ENCODE assay signal across 20 mouse cellular contexts in genomic region chr7:140835758-140836087, GRCm38 (mm10). TPM values are rescaled to one million over a fixed set of nuclear protein-coding genes. Genes with fewer than 3 reads are reported as not detected.
DNase-seq lines count a peak whose midpoint lies in the region; ATAC-seq and TF ChIP-seq lines count a peak whose summit lies in the region.
"Had no signal": no experiment of that assay in that cellular context is flagged by ENCODE, and none has a peak within 500 bp of the region (broad histone marks: within the 10 kb centered on the region; RNA-seq: fewer than 3 reads in every experiment).

No protein-coding gene starts in this region.

- no peak overlapping the region for H3K4me2 ChIP-seq in forebrain, embryonic 13.5 days
- H3K4me2 ChIP-seq in intestine, embryonic 16.5 days (ENCODE audit: low read depth, low read length): 0 out of 2 replicates have a peak overlapping the region, but pooled peaks have one; percentile 14
- H3K4me2 ChIP-seq: heart, embryonic 15.5 days; hindbrain, embryonic 14.5 days; limb, embryonic 12.5 days; neural tube, embryonic 15.5 days had no signal

- H3K9ac ChIP-seq in forebrain, embryonic 13.5 days: no peak overlapping the region
- no peak overlapping the region; the same call in 1 of the 2 replicates for H3K9ac ChIP-seq in intestine, embryonic 16.5 days (ENCODE audit: low read depth, low read length)
- H3K9ac ChIP-seq: heart, embryonic 15.5 days; hindbrain, embryonic 14.5 days; limb, embryonic 12.5 days; neural tube, embryonic 15.5 days had no signal

- no peak for TF ChIP-seq POLR2A in lung, adult 2 months (IDR thresholded peaks at IDR 0.05; ENCODE audit: borderline replicate concordance, extremely low read depth, low read depth, low read length)
- no peak for TF ChIP-seq POLR2A in small intestine, adult 2 months (IDR thresholded peaks at IDR 0.05; ENCODE audit: low read depth, low read length)

- no peak for ATAC-seq in forebrain, embryonic 13.5 days
- ATAC-seq in intestine, embryonic 16.5 days: peak; percentile 45
- ATAC-seq: Patski had no signal

- H3K4me3 ChIP-seq in forebrain, embryonic 10.5 days: no peak overlapping the region
- H3K4me3 ChIP-seq in forebrain, embryonic 13.5 days: no peak overlapping the region
- peak overlapping the region; percentile 20 for H3K4me3 ChIP-seq in lung, adult 2 months (replicated peaks; ENCODE audit: extremely low read depth, low read depth, low read length)
- H3K4me3 ChIP-seq in intestine, embryonic 16.5 days (ENCODE audit: low read length): no peak overlapping the region
- peak overlapping the region; percentile 58 for H3K4me3 ChIP-seq in small intestine, adult 2 months (ENCODE audit: low read depth, low read length)
- H3K4me3 ChIP-seq: heart, embryonic 15.5 days; limb, embryonic 12.5 days; neural tube, embryonic 15.5 days had no signal

- H3K27me3 ChIP-seq in forebrain, embryonic 10.5 days (ENCODE audit: poor library complexity, severe bottlenecking): peaks cover 11% of the 10 kb centered on the region; the same call in 1 of the 2 replicates
- H3K27me3 ChIP-seq in forebrain, embryonic 13.5 days: peaks cover 8% of the 10 kb centered on the region; the same call in 1 of the 2 replicates
- H3K27me3 ChIP-seq in intestine, embryonic 16.5 days (replicated peaks; ENCODE audit: control insufficient read depth, insufficient read depth, low read length): no peaks in the 10 kb centered on the region
- no peaks in the 10 kb centered on the region for H3K27me3 ChIP-seq in small intestine, adult 2 months (ENCODE audit: control insufficient read depth, insufficient read depth, low read length)
- H3K27me3 ChIP-seq: Patski had no signal

- WGBS in forebrain, embryonic 10.5 days: 73% methylated on average over 2 of the region's 2 CpGs
- 78% methylated on average over 2 of the region's 2 CpGs for WGBS in forebrain, embryonic 13.5 days
- WGBS in lung, adult 2 months: 73% methylated on average over 2 of the region's 2 CpGs
- 57% methylated on average over 2 of the region's 2 CpGs for WGBS in intestine, embryonic 16.5 days
- WGBS in small intestine, adult 2 months: 29% methylated on average over 2 of the region's 2 CpGs

- H3K36me3 ChIP-seq in forebrain, embryonic 10.5 days (replicated peaks): no peaks in the 10 kb centered on the region
- H3K36me3 ChIP-seq in forebrain, embryonic 13.5 days (ENCODE audit: poor library complexity, severe bottlenecking): no peaks in the 10 kb centered on the region
- no peaks in the 10 kb centered on the region for H3K36me3 ChIP-seq in intestine, embryonic 16.5 days (ENCODE audit: control insufficient read depth, insufficient read depth, low read length)
- no peaks in the 10 kb centered on the region for H3K36me3 ChIP-seq in small intestine, adult 2 months (ENCODE audit: control insufficient read depth, insufficient read depth, low read length)
- H3K36me3 ChIP-seq: heart, embryonic 15.5 days; limb, embryonic 12.5 days; neural tube, embryonic 15.5 days had no signal

- peak overlapping the region; percentile 2; the same call in 1 of the 2 replicates for H3K27ac ChIP-seq in forebrain, embryonic 10.5 days
- H3K27ac ChIP-seq in forebrain, embryonic 13.5 days: no peak overlapping the region
- H3K27ac ChIP-seq in intestine, embryonic 16.5 days (ENCODE audit: low read length): no peak overlapping the region
- H3K27ac ChIP-seq in small intestine, adult 2 months (ENCODE audit: insufficient read depth, low read depth, low read length): peak overlapping the region; percentile 58
- H3K27ac ChIP-seq: heart, embryonic 15.5 days; hindbrain, embryonic 14.5 days; limb, embryonic 12.5 days; neural tube, embryonic 15.5 days had no signal

- no peak for DNase-seq in forebrain, embryonic 10.5 days (ENCODE audit: extremely low spot score, low spot score)
- no peak for DNase-seq in lung, adult 2 months
- DNase-seq in lung, adult 18-20 months: no peak
- DNase-seq in layer of hippocampus, adult 8-10 months (ENCODE audit: low spot score in 2 of 2): no peak
- DNase-seq in right cerebral cortex, postnatal 25 days: no peak
- DNase-seq: retina, postnatal 1 day; spleen, adult 18-20 months; thymus, postnatal 4 days had no signal

- no peaks in the 10 kb centered on the region for H3K9me3 ChIP-seq in forebrain, embryonic 10.5 days
- no peaks in the 10 kb centered on the region for H3K9me3 ChIP-seq in forebrain, embryonic 13.5 days (replicated peaks)
- H3K9me3 ChIP-seq in intestine, embryonic 16.5 days (ENCODE audit: control insufficient read depth, low read length): no peaks in the 10 kb centered on the region
- H3K9me3 ChIP-seq: heart, embryonic 15.5 days; limb, embryonic 12.5 days; neural tube, embryonic 15.5 days had no signal

- peaks cover 11% of the 10 kb centered on the region; the same call in 1 of the 2 replicates for H3K4me1 ChIP-seq in forebrain, embryonic 10.5 days
- H3K4me1 ChIP-seq in forebrain, embryonic 13.5 days: no peaks in the 10 kb centered on the region
- H3K4me1 ChIP-seq in lung, adult 2 months (ENCODE audit: control insufficient read depth, insufficient read depth, low read length): no peaks in the 10 kb centered on the region
- H3K4me1 ChIP-seq in intestine, embryonic 16.5 days (ENCODE audit: control insufficient read depth, insufficient read depth, low read length): no peaks in the 10 kb centered on the region
- peaks cover 9% of the 10 kb centered on the region for H3K4me1 ChIP-seq in small intestine, adult 2 months (ENCODE audit: control insufficient read depth, insufficient read depth, insufficient read length, low read length)
- H3K4me1 ChIP-seq: heart, embryonic 15.5 days; limb, embryonic 12.5 days; neural tube, embryonic 15.5 days had no signal

- no peak for TF ChIP-seq CTCF in lung, adult 2 months (IDR thresholded peaks at IDR 0.05; ENCODE audit: insufficient read depth, low read length)
- TF ChIP-seq CTCF in small intestine, adult 2 months (IDR thresholded peaks at IDR 0.05; ENCODE audit: extremely low read depth, insufficient read length, insufficient replicate concordance, low read depth, low read length): no peak

RNA-seq across cellular contexts. Expression of gene Urah, which starts 0.9 kb away (rescaled TPM):
- 0.41 and 0.64 TPM in 2 replicates for polyA plus RNA-seq in forebrain, embryonic 10.5 days (2016; fragmentation: Nextera tagmentation; extraction: Ambion mirVana)
- not detected in 2 replicates for polyA plus RNA-seq in forebrain, embryonic 13.5 days (2015; fragmentation: Nextera tagmentation; extraction: Ambion mirVana)
- polyA plus RNA-seq in lung, adult 2 months (2012; rRNA removed): 19.7 and 23.3 TPM in 2 replicates
- polyA plus RNA-seq in intestine, embryonic 16.5 days (2015; fragmentation: Nextera tagmentation; extraction: Ambion mirVana): 6.1 and 7.5 TPM in 2 replicates
- polyA plus RNA-seq in small intestine, adult 2 months (2012; rRNA removed): 36.7 and 37.3 TPM in 2 replicates
- 1 to 10 TPM; 2.3 to 3.6 (median 2.6) TPM for total RNA-seq in layer of hippocampus, adult 8-10 months (2022)
- total RNA-seq: CH12.LX had no signal

RNA-seq across cellular contexts. Expression of gene Scgb1c1, which starts 9.6 kb away (rescaled TPM):
- polyA plus RNA-seq in forebrain, embryonic 10.5 days (2016; fragmentation: Nextera tagmentation; extraction: Ambion mirVana): not detected in 2 replicates
- not detected in 2 replicates for polyA plus RNA-seq in forebrain, embryonic 13.5 days (2015; fragmentation: Nextera tagmentation; extraction: Ambion mirVana)
- 45.0 and 76.2 TPM in 2 replicates for polyA plus RNA-seq in lung, adult 2 months (2012; rRNA removed)
- polyA plus RNA-seq in intestine, embryonic 16.5 days (2015; fragmentation: Nextera tagmentation; extraction: Ambion mirVana): not detected in 2 replicates
- not detected in 2 replicates for polyA plus RNA-seq in small intestine, adult 2 months (2012; rRNA removed)
- total RNA-seq in layer of hippocampus, adult 8-10 months (2022): not detected
- total RNA-seq: adrenal gland, postnatal 4 days; CH12.LX; layer of hippocampus, postnatal 36 days had no signal
- polyA plus RNA-seq: heart, embryonic 15.5 days; hindbrain, embryonic 14.5 days; limb, embryonic 12.5 days; neural tube, embryonic 15.5 days had no signal

RNA-seq across cellular contexts. Expression of gene Odf3, which starts 11.9 kb away (rescaled TPM):
- not detected in 2 replicates for polyA plus RNA-seq in forebrain, embryonic 10.5 days (2016; fragmentation: Nextera tagmentation; extraction: Ambion mirVana)
- not detected in 2 replicates for polyA plus RNA-seq in forebrain, embryonic 13.5 days (2015; fragmentation: Nextera tagmentation; extraction: Ambion mirVana)
- 0.24 TPM in 1 of 2 replicates, not detected in the other for polyA plus RNA-seq in lung, adult 2 months (2012; rRNA removed)
- polyA plus RNA-seq in intestine, embryonic 16.5 days (2015; fragmentation: Nextera tagmentation; extraction: Ambion mirVana): not detected in 2 replicates
- polyA plus RNA-seq in small intestine, adult 2 months (2012; rRNA removed): not detected in 2 replicates
- total RNA-seq in layer of hippocampus, adult 8-10 months (2022): not detected
- total RNA-seq: CH12.LX; layer of hippocampus, postnatal 36 days had no signal
- polyA plus RNA-seq: heart, embryonic 15.5 days; hindbrain, embryonic 14.5 days; limb, embryonic 12.5 days; neural tube, embryonic 15.5 days had no signal

RNA-seq across cellular contexts. Expression of gene Zfp941, which starts 13.7 kb away (rescaled TPM):
- polyA plus RNA-seq in forebrain, embryonic 10.5 days (2016; fragmentation: Nextera tagmentation; extraction: Ambion mirVana): 3.7 and 3.8 TPM in 2 replicates
- polyA plus RNA-seq in forebrain, embryonic 13.5 days (2015; fragmentation: Nextera tagmentation; extraction: Ambion mirVana): 8.7 and 10.6 TPM in 2 replicates
- 0.06 and 0.19 TPM in 2 replicates for polyA plus RNA-seq in lung, adult 2 months (2012; rRNA removed)
- polyA plus RNA-seq in intestine, embryonic 16.5 days (2015; fragmentation: Nextera tagmentation; extraction: Ambion mirVana): 0.95 and 1.1 TPM in 2 replicates
- polyA plus RNA-seq in small intestine, adult 2 months (2012; rRNA removed): not detected in 2 replicates
- 10 to 100 TPM; 16.3 to 17.8 (median 16.7) TPM for total RNA-seq in layer of hippocampus, adult 8-10 months (2022)
- polyA plus RNA-seq: Patski had no signal

RNA-seq across cellular contexts. Expression of gene Gm45785, which starts 20.4 kb away (rescaled TPM):
- polyA plus RNA-seq in forebrain, embryonic 10.5 days (2016; fragmentation: Nextera tagmentation; extraction: Ambion mirVana): not detected in 2 replicates
- polyA plus RNA-seq in forebrain, embryonic 13.5 days (2015; fragmentation: Nextera tagmentation; extraction: Ambion mirVana): not detected in 2 replicates
- 2.2 TPM in 1 of 2 replicates, not detected in the other for polyA plus RNA-seq in lung, adult 2 months (2012; rRNA removed)
- not detected in 2 replicates for polyA plus RNA-seq in intestine, embryonic 16.5 days (2015; fragmentation: Nextera tagmentation; extraction: Ambion mirVana)
- polyA plus RNA-seq in small intestine, adult 2 months (2012; rRNA removed): not detected in 2 replicates
- 1 to 10 TPM in 1 of 4 experiments, under 1 TPM in 2, not detected in 1; 0.43 to 1.5 (median 0.85) TPM for total RNA-seq in layer of hippocampus, adult 8-10 months (2022)
- total RNA-seq: CH12.LX; layer of hippocampus, postnatal 36 days had no signal
- polyA plus RNA-seq: gonadal fat pad, adult 2 months; heart, embryonic 15.5 days; hindbrain, embryonic 14.5 days; neural tube, embryonic 15.5 days; Patski had no signal

Comparison
In these comparisons a context has a peak if more than half of its experiments do, and no peak if none do; other contexts are left out.
1. H3K27ac ChIP-seq: peak in forebrain, embryonic 10.5 days (single experiment) and small intestine, adult 2 months (single experiment); none in forebrain, embryonic 13.5 days (single experiment) and intestine, embryonic 16.5 days (single experiment).
2. H3K4me3 ChIP-seq: peak in lung, adult 2 months (single experiment) and small intestine, adult 2 months (single experiment); none in forebrain, embryonic 10.5 days (single experiment), forebrain, embryonic 13.5 days (single experiment) and intestine, embryonic 16.5 days (single experiment).
3. RNA of gene Scgb1c1, which starts 9.6 kb away (polyA plus RNA-seq): 45.0 to 76.2 TPM in lung, adult 2 months; not detected in forebrain, embryonic 10.5 days, not detected in forebrain, embryonic 13.5 days, not detected in intestine, embryonic 16.5 days and not detected in small intestine, adult 2 months; every median in the first group is over 10 times any median in the second.